Mouse (Mus musculus) thymus, postnatal 0 days (tissue): ENCODE data around the gene Cbfa2t3. TPM values are rescaled to one million over a fixed set of nuclear protein-coding genes. Genes with fewer than 3 reads are reported as not detected.

Experiments used
- DNase-seq: peaks from one replicate; pipeline ENCODE4 v3.0.0-alpha.2; 2015; ENCODE audit warnings: low spot score
- polyA plus RNA-seq: library from polyadenylated mRNA; unstranded; fragments of >200 nt; fragmentation: Nextera tagmentation; extraction: Ambion mirVana; gene quantifications from 2 replicates; pipeline ENCODE4 v1.2.1, GENCODE M21; 2015

The Cbfa2t3 gene
- polyA plus RNA-seq = 15.2 and 16.7 TPM in 2 replicates

DNA sequence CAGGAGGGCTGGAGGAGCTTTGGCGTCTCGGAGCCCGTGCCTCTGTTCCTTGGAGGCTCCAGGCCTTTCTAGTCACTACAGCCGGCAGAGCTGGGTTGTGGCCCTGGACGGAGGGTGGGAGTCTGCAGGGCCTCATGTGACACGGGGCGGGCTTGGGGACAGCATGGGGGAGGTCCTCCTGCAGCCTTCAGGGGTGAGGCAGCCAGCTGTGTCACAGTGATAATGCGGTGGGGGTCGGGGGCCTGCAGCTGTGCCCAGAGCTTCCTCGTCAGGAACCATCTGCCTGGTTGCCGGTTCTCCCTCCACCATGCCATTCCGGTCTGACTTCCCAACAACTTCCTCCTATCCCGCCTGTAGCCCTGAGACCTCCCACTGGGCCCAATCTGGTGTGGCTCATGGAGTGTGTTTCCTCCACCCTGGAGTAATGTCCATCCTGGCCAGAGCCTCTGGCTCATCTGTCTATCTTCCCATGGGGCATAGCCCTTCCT, at the start of gene Cbfa2t3:
Cbfa2t3 (minus strand) TSS at position 105 of the 488 bp plus-strand sequence.
- DNase-seq = peak; percentile 58

DNA sequence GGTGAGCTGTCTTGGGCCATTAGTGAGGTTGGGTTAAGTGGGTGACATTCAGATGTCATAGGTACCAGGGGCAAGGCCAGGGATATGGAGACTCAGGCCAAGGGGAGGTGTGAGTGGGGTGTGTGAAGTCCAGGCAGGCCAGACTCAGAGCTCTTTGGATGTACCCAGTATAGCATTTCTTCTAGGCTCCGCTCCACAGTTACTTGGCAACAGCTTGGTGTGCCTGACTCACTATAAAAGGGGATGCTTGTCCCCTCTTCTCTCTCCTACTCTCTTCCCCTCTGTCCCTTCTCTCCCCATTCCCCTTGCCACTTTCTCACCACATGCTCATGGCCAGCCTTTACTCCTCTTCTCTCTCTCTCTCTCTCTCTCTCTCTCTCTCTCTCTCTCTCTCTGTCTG, 48.9 kb upstream of the Cbfa2t3 start:
- DNase-seq = no peak

DNA sequence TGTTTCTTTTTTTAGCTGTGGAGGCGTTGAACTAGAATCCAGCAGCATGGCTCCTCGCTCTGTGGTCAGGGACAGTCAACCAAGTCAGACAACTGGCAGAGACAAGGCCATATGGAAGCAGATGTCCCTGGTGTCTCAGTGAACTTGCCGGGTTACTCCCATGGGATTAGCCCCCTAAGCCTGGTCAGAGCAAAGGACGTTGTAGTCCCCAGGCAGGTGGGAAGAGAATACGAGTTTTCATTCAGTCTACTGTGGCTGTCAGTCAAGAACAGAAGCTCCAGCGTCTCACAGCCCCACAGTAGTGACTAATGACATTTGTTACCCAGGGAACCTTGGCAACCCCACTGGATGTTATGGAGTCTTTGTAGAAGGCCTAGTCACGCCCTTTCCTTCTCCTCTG, 47.5 kb upstream of the Cbfa2t3 start:
- no peak for DNase-seq

DNA sequence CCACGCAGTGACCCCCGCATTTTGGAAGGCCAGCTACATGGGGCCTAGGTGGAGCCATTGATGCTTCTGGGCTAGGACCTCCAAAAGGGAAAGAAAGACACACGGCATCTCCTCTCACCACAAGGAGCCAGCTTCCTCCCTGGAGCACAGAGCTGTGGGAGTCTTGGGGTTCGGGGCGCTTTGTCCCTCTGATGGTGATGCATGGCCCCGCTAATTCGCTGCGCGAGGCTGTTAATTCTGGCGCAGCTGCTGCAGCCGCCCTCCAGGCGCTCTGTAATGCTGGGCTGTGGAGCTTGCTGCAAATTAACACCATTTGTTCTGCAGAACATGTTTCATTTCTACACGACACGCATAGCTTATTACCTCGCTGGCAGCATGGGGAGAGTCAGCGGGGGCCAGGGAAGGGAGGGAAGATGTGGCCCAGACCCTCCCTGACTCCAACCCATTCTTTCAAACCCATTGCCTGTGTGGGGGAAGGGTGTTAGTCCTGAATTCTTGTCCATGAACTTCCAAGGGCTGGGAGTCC, 46.9 kb upstream of the Cbfa2t3 start:
- DNase-seq = no peak

DNA sequence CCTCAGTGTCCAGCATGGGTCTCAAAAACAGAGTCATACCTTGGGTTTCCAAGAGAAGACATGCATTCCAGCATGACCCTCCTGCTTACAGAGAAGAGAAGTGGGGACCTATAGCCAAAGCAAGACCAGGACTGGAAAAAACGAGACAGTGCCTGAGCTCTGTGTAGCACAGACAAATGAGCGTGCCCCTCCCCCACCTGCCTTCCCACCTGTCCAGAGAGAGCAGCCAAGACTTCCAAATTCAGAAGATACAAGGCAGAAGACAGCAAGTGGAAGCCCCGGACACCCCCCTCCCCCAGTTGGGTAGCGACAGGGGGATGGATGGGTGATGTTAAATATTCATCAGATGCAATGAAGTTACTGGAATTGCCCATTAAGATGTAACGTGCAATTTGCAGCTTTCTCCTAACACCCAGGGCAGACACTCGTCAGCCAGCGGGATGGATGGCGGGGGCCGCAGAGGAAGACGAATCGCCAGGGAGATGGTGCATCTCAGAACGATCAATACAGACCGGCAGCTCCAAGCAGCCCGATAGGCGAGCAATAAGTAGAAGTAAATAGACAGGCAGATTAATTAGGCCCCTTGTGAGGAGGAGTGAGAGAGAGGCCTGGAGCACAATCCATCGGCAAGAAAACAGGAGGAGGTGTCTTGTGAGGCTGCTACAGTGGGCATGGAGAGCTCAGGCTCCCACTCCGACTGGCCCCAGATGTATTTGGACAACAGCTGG, 46.3 kb upstream of the Cbfa2t3 start:
- DNase-seq = no peak

DNA sequence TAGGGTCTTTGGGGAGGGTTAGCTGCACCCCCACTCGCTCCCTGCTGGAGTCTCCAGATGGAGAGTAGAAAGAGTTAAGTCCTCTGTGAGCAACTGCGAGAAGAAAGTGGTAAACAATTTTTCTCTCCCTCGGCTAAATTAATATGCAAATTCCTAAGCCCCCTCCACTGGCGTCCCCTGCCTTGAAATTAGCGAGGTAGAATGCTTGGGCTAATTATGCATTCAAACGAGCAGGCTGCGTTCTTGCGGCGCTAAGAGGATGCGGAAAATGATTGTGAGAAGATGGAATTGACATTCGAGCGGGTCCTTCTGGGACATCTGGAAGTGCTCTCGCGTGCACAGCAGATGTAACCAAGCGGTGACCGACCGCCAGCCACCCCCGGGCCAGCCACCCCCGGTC, 43.6 kb upstream of the Cbfa2t3 start:
- DNase-seq = no peak

DNA sequence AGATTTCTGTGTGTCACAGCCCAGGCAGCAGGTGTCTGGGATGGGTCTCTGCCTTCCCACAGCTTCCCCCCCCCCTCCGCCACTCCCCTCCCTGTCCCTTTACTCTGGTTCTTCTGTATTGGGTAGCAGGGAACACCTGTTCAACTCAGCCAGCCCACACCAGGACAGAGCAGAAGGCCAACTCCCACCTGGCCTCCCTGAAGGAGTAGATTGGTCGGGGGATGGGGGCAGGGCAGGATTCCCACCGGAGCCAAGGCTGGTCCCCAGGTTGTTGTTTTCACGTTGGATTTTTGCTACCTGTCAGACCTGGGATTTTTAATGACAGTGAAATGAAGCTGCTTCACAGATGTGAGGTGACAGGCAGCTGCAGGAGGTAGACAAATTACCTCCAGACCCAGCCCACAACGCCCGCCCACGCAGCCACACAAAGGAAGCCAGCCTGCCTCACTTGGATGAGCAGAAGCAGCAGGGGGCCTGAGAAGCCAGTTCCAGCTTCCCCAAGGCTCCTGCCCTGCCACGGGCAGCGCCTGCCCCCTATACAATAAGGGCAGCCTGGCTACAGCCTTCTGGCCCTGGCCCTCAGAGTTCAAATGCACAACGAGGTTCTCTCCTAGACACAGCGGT, 40.3 kb upstream of the Cbfa2t3 start:
- DNase-seq = peak; percentile 76

DNA sequence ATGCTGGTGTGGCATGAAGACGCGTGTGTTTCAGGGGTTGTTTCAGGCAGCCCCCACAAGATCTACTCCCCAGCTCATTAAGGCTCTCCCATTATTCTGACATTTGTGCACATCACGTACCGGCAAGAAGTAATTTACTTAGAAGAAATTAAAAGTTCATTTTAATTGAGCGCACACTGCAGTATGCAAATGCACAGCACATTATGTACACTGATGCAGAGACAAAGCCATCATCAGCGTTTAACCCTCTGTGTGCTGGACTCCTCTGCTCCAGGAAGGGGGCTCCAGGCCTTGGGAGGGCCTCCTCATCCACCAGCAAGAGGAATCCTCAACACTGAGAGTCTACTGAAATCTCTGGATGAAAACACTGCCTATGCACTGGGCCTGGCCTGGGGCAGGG, 39.0 kb upstream of the Cbfa2t3 start:
- DNase-seq = no peak

DNA sequence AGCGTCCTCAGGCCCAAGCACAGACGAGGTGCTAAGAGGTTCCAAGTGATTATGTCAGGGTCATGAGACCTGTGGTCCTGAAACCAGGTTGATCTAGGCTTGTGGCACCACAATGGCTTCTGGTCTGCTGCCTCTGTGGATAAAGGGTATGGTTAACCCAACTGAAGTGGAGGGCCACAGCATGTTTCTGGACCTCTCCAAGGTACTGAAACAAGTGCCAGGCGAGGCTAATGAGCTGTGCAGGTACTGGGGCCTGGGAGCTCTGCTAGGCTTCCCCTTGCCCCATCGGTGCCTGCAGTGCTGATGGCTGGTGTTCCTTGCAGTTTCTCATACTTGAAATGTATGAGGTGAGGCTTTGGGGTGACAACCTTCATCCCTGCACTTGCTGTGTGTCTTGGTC, 38.2 kb upstream of the Cbfa2t3 start:
- DNase-seq = peak; percentile 57

DNA sequence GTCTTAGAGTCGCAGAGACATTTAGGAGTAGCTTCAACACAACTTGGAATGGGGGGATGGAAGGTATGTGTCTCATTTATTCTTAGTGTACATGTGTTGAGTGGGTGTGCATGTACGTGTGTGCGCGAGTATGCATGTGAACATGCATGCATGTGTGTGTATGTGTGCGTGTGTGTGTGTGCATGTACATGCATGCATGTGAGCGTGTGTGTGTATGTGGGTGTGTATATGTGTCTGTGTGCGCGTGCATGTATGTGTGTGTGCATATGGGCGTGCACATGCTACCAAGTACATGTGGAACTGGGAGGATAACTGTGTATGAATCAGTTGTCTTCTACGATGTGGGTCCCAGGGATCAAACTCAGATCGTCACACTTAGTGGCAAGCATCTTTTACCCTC, 37.7 kb upstream of the Cbfa2t3 start:
- DNase-seq = no peak

DNA sequence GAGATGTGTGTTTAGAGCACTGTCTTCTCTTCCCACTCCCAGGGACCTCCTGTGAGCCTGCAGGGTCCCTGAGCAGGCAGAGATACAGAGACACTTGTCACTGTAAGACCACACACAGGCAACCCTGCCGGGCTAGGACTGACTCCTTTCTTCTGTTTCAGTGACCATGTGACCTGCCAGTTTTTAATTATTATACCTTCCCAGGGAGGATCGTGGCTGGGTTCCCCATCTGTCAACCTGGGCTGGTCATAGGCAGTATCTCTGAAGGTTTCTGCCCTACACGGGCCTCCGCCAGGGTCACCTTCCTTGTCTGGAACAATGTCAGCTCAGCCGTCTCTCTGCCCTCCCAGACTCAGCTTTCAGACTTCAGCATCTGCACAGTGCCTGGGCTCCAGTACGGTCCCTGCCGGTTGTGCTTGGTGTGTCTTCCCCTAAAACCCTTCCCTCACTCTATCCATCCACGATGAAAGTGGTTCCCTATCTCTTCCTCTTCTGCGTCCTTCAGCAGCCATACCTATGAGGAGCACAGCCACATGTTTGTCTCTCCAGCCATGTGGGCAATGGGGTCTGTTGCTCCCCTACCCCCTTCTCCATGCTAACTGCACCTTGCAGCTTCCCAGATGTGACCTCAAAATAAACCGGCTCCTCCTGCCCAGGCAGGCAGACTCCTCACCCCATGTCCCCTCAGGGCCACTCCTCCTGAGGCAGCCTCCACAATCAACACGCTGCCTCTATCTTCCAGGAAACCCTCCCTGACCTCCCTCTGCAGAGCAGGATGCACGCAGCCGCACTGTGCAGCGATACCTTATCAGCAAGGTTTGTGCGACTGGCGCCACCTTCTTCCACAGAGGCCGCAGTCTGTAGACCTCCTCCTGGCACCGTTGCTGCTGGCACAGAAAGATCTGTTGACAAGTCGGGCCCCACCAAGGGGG, 36.9 kb upstream of the Cbfa2t3 start:
- peak; percentile 50 for DNase-seq

DNA sequence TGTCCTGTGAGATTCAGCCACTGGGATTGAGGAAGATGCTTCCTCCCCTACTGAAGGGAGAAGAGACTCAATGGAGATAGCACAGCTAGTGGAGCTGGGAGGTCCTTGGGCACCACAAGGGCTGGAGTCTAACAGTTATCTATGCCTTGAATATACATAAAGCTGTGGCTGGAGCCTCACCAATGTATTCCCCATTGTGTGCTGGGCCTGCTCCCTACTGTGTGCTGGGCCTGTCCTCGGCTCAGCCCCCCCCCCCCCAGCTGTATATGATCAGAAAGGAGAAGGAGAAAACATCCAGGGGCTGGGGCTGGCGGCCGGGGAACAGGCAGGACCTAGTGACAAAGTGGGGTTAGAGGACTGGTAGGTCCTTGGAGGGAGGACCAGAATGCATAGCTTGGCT, 36.2 kb upstream of the Cbfa2t3 start:
- no peak for DNase-seq

DNA sequence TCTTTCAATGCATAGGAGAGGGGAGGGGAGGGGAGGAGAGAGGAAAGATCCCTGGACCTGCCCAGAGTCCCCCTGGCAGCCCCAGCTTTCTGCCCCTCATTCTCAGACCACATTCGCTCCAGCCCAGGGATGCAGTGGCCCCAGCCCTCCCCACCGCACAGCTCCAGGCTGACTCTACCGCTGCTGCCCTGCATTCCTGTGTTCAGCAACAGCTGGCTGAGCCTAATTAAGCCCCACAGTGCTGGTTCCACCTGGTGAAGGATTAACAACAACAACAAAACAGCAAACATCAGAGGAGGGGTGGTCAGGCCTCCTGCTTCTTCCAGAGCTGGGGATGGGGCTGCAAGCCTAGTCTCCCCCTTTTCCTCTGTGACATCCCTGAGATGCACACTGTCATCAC, 29.7 kb upstream of the Cbfa2t3 start:
- DNase-seq = no peak

DNA sequence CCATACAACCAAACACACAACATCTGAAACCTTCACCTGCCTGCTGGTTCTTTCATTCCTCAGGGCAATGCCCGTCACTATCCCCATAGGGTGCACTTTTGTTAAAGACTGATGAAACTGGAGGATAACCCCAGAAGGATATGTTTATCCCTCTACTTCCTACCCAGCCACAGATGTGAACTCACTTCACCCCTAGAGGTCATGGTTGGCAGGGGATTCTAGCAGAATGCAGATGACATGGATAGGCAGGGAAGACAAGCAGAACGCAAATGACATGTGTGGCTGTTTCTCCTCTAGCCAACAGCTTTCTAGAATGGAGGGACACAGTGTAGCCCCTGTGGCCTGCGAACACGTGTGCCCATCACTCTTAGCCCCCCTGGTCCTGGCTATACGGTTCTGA, 28.5 kb upstream of the Cbfa2t3 start:
- peak; percentile 66 for DNase-seq

DNA sequence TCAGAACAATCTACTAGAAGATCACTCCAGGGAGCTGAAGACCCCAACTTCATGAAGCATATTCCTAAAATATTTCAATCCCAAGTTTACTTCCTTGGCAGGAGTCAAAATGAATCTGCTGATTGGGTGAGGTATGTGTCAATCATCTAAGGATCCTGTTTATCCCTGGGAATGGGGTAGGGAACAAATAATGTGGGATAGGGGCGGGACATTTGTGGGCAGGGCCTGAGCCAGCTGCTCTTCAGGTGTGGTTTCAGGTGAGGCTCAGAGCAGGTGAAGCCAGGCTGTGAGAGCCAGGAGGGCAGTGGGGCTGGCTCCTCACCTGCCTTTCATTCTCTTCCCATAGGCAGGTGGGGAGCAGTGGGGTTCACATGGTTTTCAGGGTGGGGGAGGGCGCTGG, 27.9 kb upstream of the Cbfa2t3 start:
- DNase-seq = no peak

DNA sequence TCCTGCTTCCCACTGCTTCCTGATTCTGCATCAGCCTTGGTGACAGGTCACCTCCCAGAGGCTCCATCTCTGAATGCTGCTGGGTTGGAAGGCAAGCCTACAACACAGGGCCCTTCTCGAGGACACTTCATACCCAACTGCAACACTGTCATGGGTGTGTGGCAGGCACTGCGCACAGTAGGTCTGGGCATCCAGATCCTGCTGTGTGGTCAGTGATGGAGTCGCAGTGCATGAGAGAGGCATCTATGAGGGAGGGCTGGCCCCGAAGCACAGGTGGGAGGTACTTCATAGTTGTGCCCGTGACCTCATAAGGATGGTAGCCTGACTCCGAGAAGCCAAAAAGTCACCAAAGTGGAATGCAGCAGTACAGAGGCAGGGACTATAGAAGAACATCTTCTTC, 26.3 kb upstream of the Cbfa2t3 start:
- no peak for DNase-seq

DNA sequence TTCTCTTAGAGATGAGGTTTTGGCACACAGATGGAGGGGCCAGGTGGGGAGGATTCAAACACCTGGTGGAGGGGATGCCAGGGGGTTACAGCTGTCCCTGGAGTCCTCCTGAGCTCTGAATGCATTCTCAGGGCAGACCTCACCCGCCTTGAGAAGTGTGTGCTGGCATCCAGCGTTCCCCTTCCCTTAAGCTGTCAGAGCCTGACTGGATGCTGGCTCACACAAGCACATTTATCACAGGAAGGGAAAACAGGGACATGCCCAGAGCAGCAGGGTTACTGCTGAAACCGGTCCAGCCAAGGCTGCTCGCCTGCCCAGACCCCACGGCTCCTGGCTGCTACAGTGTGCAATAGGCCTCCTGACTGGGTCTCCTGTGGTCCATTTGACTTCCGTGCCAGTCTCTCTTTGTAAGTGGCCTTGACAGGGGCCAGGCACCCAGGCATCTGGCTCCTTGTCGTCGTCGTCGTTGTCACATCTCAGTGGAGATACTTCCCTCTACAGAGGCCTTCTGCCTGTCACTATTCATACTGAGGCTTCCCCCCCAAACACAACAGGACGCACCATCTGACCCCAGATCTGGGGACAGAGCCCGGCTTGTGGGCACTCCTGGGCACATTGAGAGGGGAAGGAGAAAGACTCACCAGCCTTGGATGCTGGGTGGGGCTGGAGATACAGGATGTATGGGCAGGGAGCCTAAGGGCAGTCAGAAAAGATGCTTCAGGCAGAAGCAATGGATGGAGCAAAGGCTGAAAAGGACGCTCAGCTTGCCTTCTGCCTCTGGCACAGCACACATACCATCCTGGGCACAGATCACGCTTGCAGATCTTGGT, 22.1 kb upstream of the Cbfa2t3 start:
- peak; percentile 86 for DNase-seq

DNA sequence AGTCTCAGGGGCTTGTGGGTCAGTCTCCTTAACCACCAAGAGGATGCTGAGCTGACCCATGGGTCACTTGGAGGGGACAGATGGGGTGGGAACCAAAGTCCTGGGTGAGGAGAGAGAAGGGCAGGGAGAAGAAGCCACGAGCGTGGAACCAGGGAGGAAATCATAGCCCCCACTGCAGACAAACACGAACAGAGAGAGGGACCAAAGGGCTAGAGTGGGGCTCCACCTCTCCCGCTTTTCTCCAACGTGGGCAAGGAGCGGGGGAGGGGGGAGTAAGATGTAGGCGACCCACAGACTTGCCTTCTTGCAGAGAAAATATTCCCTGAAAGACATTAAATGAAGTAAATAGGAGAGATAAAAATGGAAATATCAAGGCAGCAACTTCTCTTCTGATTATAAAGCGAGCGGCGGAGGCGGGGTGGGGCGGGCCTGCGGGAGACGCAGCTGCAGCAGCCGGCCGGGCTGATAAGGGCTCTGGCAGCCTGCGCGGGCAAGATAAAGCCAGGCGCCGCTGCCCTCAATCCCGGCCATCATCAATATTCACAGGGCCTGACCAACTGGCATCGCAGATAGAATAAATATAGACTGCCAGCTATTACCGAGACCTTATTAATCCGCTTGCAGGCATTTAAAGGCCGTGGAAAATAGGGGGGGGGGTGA, 21.3 kb upstream of the Cbfa2t3 start:
- DNase-seq = peak; percentile 53

DNA sequence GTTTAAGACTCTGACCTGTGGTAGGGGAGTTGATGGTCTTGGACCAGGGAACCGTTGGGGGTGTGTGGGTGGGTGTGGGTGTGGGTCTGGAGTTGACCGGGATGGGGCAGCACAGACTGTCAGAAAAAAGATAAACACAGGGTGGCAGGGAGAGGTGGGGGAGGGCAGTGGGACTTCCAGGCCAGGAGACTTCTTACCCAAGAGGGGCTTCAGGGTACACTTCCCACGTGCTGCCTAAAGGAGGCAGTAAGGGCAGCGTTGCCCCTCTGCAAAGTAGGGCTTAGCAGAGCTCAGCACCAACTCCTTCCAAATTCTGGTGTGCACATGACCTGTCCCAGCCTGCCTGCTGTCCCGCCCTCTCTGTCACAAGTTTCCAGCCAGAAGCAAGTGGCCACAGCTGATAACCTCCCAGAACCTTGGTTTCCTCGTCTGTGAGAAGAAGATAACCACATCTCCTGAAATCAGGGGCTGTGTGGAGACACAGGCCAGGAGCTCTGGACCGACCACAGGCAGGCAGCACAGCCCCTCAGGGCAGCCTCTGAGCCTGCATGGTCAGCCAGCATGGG, 20.7 kb upstream of the Cbfa2t3 start:
- DNase-seq = peak; percentile 50
